Mouse (Mus musculus) cortical plate, adult 2 months (tissue): ENCODE measurements around the gene Fars2. TPM values are rescaled to one million over a fixed set of nuclear protein-coding genes. Genes with fewer than 3 reads are reported as not detected.

ENCODE experiments used
- H3K27ac ChIP-seq: fragments of 200-500 bp; 2 replicates; pipeline ENCODE4 v1.5.1; 2012; ENCODE audit warnings: low read length, control low read depth, inconsistent platforms; ENCODE audit not compliant: insufficient read depth
- H3K4me1 ChIP-seq: fragments of 200-500 bp; 2 replicates; pipeline ENCODE4 v1.6.1; 2011; ENCODE audit warnings: low read length; ENCODE audit not compliant: control insufficient read depth, insufficient read depth
- H3K4me3 ChIP-seq: fragments of 200-500 bp; 2 replicates; pipeline ENCODE4 v1.5.1; 2011; ENCODE audit warnings: mild to moderate bottlenecking, low read length, control low read depth; ENCODE audit not compliant: insufficient read depth
- CTCF ChIP-seq: fragments of 200-500 bp; IDR thresholded peaks from 2 replicates; pipeline ENCODE4 v1.5.1; 2011; ENCODE audit warnings: mild to moderate bottlenecking, control low read depth, low read length; ENCODE audit not compliant: insufficient read depth; ENCODE audit errors: extremely low read depth
- POLR2A ChIP-seq: fragments of 200-500 bp; IDR thresholded peaks from 2 replicates; pipeline ENCODE4 v1.6.1; 2011; ENCODE audit warnings: mild to moderate bottlenecking, low read length, control low read depth; ENCODE audit not compliant: insufficient read depth; ENCODE audit errors: extremely low read depth
- polyA plus RNA-seq: library from polyadenylated mRNA; depleted of rRNA; stranded (reverse); fragments of >200 nt; gene quantifications from 2 replicates; pipeline ENCODE4 v1.2.3, GENCODE M21; 2012

The Fars2 gene
- polyA plus RNA-seq, 1 experiment = 33.1 TPM

DNA sequence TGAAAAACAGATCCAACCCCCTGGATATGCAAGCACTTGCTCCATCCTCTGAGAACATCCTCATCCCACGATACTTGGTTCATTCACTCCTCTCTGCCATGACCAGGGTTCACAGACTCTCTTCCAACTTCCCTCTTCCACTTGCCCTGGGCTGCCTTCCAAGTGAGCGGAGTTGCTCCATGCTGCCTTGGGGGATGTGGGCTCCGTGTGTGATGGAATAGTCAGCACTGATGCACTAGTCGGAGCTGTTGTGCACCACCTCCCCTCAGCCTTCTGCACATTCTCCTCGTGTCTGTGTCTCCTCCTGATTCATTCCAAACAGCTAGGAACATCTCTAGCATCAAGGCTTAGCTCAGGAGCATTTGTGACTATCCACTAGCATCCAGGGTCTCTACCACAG lies 389.1 kb downstream of the Fars2 start:
- TF ChIP-seq CTCF (peak; percentile 19; the same call in 1 of the 2 replicates), POLR2A (no peak)
- peaks cover 11% of the 10 kb centered on the region for H3K4me1 ChIP-seq
- no peak overlapping the region for H3K4me3 ChIP-seq
- peak overlapping the region; percentile 71 for H3K27ac ChIP-seq

- Histone ChIP-seq H3K4me3 (no peak overlapping the region), H3K4me1 (peaks cover 4% of the 10 kb centered on the region), H3K27ac (no peak overlapping the region)
- TF ChIP-seq POLR2A (no peak), CTCF (no peak)
These were observed 392.9 kb downstream of the Fars2 start for GRCm38 (mm10) chr13:36510161-36510560.

GRCm38 (mm10) chr13:36513126-36513525 lies 395.9 kb downstream of the Fars2 start:
- H3K4me1 ChIP-seq = no peaks in the 10 kb centered on the region
- TF ChIP-seq CTCF (no peak), POLR2A (no peak)
- no peak overlapping the region for H3K27ac ChIP-seq
- no peak overlapping the region for H3K4me3 ChIP-seq

- no peak overlapping the region for H3K27ac ChIP-seq
These were observed 400.9 kb downstream of the Fars2 start for GRCm38 (mm10) chr13:36518144-36518571.

GRCm38 (mm10) chr13:36527761-36528160 lies 410.5 kb downstream of the Fars2 start:
- H3K4me3 ChIP-seq = no peak overlapping the region

More at GRCm38 (mm10) chr13:36518144-36518571, 400.9 kb downstream of the Fars2 start:
- Histone ChIP-seq H3K4me1 (no peaks in the 10 kb centered on the region), H3K4me3 (no peak overlapping the region)
- TF ChIP-seq CTCF (no peak), POLR2A (no peak)

GRCm38 (mm10) chr13:36528223-36528895 lies 411.1 kb downstream of the Fars2 start:
- Histone ChIP-seq H3K4me3 (no peak overlapping the region), H3K27ac (no peak overlapping the region)
- TF ChIP-seq POLR2A = no peak
- TF ChIP-seq CTCF = no peak

More at GRCm38 (mm10) chr13:36527761-36528160, 410.5 kb downstream of the Fars2 start:
- Histone ChIP-seq H3K27ac (no peak overlapping the region), H3K4me1 (peaks cover 4% of the 10 kb centered on the region)
- TF ChIP-seq POLR2A (no peak), CTCF (no peak)

DNA sequence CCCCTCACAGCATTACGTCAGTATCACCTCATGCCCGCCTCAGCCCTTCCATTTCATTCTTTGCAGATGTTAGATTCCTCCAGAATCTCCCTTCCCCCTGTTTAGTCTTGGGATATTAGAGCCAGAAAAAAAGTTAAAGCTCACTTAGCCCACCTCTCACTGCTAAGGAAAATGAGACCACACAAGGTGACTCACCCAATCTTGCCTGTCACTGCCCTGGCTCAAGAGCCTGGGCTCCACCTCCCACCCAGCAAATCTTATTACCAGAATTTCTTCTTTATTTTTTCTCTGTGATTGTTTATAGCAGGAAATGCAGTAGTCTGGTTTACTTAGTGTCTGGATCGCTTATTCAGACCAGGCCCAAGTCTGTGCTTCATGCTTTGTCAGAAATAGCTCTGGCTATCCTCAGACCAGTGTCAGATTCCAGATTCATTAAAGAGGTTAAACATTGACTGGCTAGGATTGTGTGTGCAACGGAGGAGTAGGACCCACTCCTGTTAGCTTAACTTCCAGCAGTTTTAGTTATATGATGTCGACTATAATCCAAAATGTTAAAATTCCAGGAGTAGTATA lies 412.3 kb downstream of the Fars2 start:
- H3K4me1 ChIP-seq = peaks cover 4% of the 10 kb centered on the region
- H3K27ac ChIP-seq = no peak overlapping the region
- no peak overlapping the region for H3K4me3 ChIP-seq
- TF ChIP-seq CTCF (no peak), POLR2A (no peak)

More at GRCm38 (mm10) chr13:36528223-36528895, 411.1 kb downstream of the Fars2 start:
- peaks cover 4% of the 10 kb centered on the region for H3K4me1 ChIP-seq

- Histone ChIP-seq H3K4me3 (no peak overlapping the region), H3K4me1 (peaks cover 4% of the 10 kb centered on the region), H3K27ac (no peak overlapping the region)
- TF ChIP-seq CTCF = no peak
- TF ChIP-seq POLR2A = no peak
These were observed 413.6 kb downstream of the Fars2 start for GRCm38 (mm10) chr13:36530852-36531251.

- H3K27ac ChIP-seq = no peak overlapping the region
- TF ChIP-seq CTCF (no peak), POLR2A (no peak)
- no peak overlapping the region for H3K4me3 ChIP-seq
- H3K4me1 ChIP-seq = peaks cover 4% of the 10 kb centered on the region
These were observed 414.7 kb downstream of the Fars2 start for GRCm38 (mm10) chr13:36531893-36532292.

- peaks cover 4% of the 10 kb centered on the region for H3K4me1 ChIP-seq
- no peak for TF ChIP-seq CTCF
- no peak overlapping the region for H3K27ac ChIP-seq
- no peak overlapping the region for H3K4me3 ChIP-seq
These were observed 415.9 kb downstream of the Fars2 start for GRCm38 (mm10) chr13:36533071-36533470.

DNA sequence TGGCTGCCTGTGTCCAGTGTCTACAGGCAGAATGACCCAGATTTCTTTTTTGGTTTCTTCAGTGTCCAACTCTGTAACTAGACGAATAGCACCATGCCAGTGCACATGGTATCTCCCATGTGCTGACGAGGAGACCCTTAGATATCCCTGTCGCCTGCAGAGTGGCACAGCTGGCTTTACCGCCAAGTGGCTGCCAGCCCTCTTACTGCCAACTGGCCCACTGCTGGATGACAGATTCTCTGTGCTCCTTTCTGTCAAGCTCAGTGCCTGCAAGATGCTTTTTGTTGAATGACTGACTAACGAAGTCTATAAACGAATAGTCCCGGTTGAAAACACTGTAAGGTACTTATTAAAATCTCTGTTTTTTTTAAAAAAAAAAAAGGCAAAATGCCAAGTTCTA lies 416.3 kb downstream of the Fars2 start:
- Histone ChIP-seq H3K4me1 (peaks cover 4% of the 10 kb centered on the region), H3K4me3 (no peak overlapping the region), H3K27ac (no peak overlapping the region)
- TF ChIP-seq POLR2A (no peak), CTCF (no peak)
